Mouse (Mus musculus) spleen, postnatal 36 days (tissue): ENCODE results near the gene Rps27a.

ENCODE experiments used
- DNase-seq, 2 experiments: peaks; one replicate each; pipeline ENCODE4 v3.0.0; 2022; ENCODE audit warnings: low spot score in 2 of 2, mixed read lengths in 1 of 2

The Rps27a gene

GRCm38 (mm10) chr11:29512818-29513535, 34.9 kb downstream of the Rps27a start:
- no peak for DNase-seq

- DNase-seq: no peak
Observed at GRCm38 (mm10) chr11:29509421-29509820, 38.5 kb downstream of the Rps27a start.

- DNase-seq: no peak
Observed at GRCm38 (mm10) chr11:29504899-29505625, 42.8 kb downstream of the Rps27a start.

GRCm38 (mm10) chr11:29503948-29504893, 43.7 kb downstream of the Rps27a start:
- DNase-seq: no peak

- DNase-seq: no peak
Observed at GRCm38 (mm10) chr11:29496962-29497361, 50.9 kb downstream of the Rps27a start.
